Mouse (Mus musculus) forebrain, embryonic 10.5 days (tissue): ENCODE measurements at regions not wholly inside any gene's neighbourhood (a gene's known extent, or its start where the extent isn't known, plus 50 kb on each side); places are given as distances from the start of the nearest gene placed in this dataset.
A peak's percentile ranks its signal among the peaks of the same experiment; 100 is the strongest.

Experiments
- DNase-seq: peaks from one replicate; pipeline ENCODE4 v3.0.0-alpha.2; 2017; ENCODE audit warnings: low spot score; ENCODE audit errors: extremely low spot score
- H3K27ac ChIP-seq: fragments of 300-500 bp; sonication (generic); 2 replicates; pipeline ENCODE4 v1.5.1; 2016; ENCODE audit warnings: mild to moderate bottlenecking
- H3K27me3 ChIP-seq: fragments of 300-500 bp; sonication (generic); 2 replicates; pipeline ENCODE4 v1.6.1; 2016; ENCODE audit warnings: mild to moderate bottlenecking; ENCODE audit not compliant: poor library complexity, severe bottlenecking
- H3K36me3 ChIP-seq: fragments of 300-500 bp; sonication (generic); replicated peaks from 2 replicates; pipeline ENCODE4 v1.6.1; 2016; ENCODE audit warnings: mild to moderate bottlenecking, moderate library complexity
- H3K4me1 ChIP-seq: fragments of 300-500 bp; sonication (generic); 2 replicates; pipeline ENCODE4 v1.6.1; 2016
- H3K4me3 ChIP-seq: fragments of 300-500 bp; sonication (generic); 2 replicates; pipeline ENCODE4 v1.5.1; 2016; ENCODE audit warnings: mild to moderate bottlenecking, moderate library complexity
- H3K9me3 ChIP-seq: fragments of 300-500 bp; sonication (generic); 2 replicates; pipeline ENCODE4 v1.6.1; 2016; ENCODE audit warnings: mild to moderate bottlenecking, moderate library complexity
- WGBS: fragments of 180-500 bp; shearing (Covaris S2); methylation state at CpG from one replicate; pipeline ENCODE4 v1.1.7; 2016; 5-methylcytosine and 5-hydroxymethylcytosine counted together

DNA sequence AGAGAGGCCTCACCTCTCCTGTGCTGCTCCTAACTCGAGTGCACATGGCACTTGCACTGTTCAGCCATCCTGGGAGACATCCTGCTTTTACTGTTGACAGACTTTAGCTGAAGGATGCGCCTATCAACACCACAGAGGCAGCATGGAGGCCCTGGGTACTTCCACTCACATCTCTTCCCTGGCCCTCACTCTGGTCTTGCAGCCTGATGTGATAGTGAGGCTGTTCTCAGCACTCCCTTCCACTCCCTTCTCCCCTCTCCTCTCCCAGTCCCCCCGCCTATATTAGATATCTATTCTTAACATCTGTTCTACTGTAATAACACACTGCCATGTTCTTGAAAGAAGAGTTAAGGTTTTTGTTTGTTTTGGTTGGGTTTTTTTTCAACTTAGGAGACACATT, 50.2 kb upstream of the Bod1 start:
- 65% methylated on average over 3 of the region's 3 CpGs for WGBS
- H3K9me3 ChIP-seq = no peaks in the 10 kb centered on the region
- H3K4me1 ChIP-seq = 0 out of 2 replicates have a peak, but pooled peaks cover 5% of the 10 kb centered on the region
- H3K27me3 ChIP-seq = no peaks in the 10 kb centered on the region
- H3K4me3 ChIP-seq = no peak overlapping the region
- no peak for DNase-seq
- H3K36me3 ChIP-seq = no peaks in the 10 kb centered on the region
- no peak overlapping the region for H3K27ac ChIP-seq

DNA sequence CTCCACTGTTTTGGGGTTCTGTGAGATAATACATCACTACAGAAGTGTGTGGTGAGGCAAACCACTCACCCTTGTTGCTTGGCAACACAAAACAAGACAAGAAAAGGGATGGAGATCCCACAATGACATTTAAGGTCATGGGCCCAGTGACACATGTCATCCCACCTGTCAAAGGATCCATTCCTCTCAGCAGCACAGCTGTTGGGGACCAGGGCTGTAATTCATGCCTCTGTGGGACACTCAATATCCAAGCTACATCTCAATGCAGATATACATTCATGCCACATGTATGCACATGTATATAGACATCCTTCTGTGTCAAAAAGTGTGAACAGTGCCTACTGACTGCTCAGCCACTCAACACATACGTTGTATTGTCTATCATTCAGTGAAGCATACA, 52.8 kb upstream of the Bod1 start:
- H3K27ac ChIP-seq = no peak overlapping the region
- DNase-seq = no peak
- H3K4me3 ChIP-seq = no peak overlapping the region
- 0 out of 2 replicates have a peak, but pooled peaks cover 5% of the 10 kb centered on the region for H3K4me1 ChIP-seq
- no peaks in the 10 kb centered on the region for H3K27me3 ChIP-seq
- no peaks in the 10 kb centered on the region for H3K9me3 ChIP-seq
- no peaks in the 10 kb centered on the region for H3K36me3 ChIP-seq
- WGBS = 86% methylated on average over 1 of the region's 1 CpGs

- H3K4me3 ChIP-seq = no peak overlapping the region
- H3K27ac ChIP-seq = no peak overlapping the region
- no peaks in the 10 kb centered on the region for H3K36me3 ChIP-seq
- no peaks in the 10 kb centered on the region for H3K9me3 ChIP-seq
- H3K27me3 ChIP-seq = no peaks in the 10 kb centered on the region
- WGBS = 82% methylated on average over 15 of the region's 15 CpGs
- H3K4me1 ChIP-seq = peaks cover 17% of the 10 kb centered on the region
- no peak for DNase-seq
Measured at GRCm38 (mm10) chr11:31725936-31726647, 54.4 kb upstream of the Bod1 start.

GRCm38 (mm10) chr11:31727289-31727688, 55.6 kb upstream of the Bod1 start:
- Histone ChIP-seq H3K27ac (no peak overlapping the region), H3K4me3 (no peak overlapping the region)

GRCm38 (mm10) chr11:31729728-31730127, 58.0 kb upstream of the Bod1 start:
- Histone ChIP-seq H3K9me3 (no peaks in the 10 kb centered on the region), H3K4me3 (no peak overlapping the region), H3K36me3 (no peaks in the 10 kb centered on the region), H3K27me3 (no peaks in the 10 kb centered on the region), H3K4me1 (peaks cover 48% of the 10 kb centered on the region), H3K27ac (no peak overlapping the region; the same call in 1 of the 2 replicates)
- 86% methylated on average over 3 of the region's 3 CpGs for WGBS
- DNase-seq = no peak

More at GRCm38 (mm10) chr11:31727289-31727688, 55.6 kb upstream of the Bod1 start:
- no peak for DNase-seq
- Histone ChIP-seq H3K4me1 (peaks cover 24% of the 10 kb centered on the region), H3K27me3 (no peaks in the 10 kb centered on the region), H3K36me3 (no peaks in the 10 kb centered on the region), H3K9me3 (no peaks in the 10 kb centered on the region)
- WGBS = 85% methylated on average over 8 of the region's 8 CpGs

DNA sequence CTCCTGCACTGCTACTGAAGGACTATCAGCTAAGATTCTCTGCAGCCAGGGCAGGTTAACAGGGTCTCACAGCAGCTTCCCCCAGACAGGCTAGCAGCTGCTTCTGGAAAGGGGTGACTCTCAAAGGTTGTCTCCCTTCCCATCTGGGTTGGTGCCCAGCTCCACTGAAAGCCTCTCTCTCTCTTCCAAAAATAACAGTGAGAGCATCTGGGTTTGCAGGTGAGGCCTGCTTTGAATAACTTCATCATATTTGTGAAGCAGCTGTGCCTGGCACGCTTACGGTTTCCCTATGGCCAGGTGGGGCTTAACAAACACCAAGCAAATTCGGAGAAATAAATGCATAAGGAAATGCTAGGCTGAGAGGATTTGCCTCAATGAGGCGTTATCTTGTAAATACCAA, 58.5 kb upstream of the Bod1 start:
- H3K9me3 ChIP-seq = no peaks in the 10 kb centered on the region
- H3K36me3 ChIP-seq = no peaks in the 10 kb centered on the region
- H3K4me1 ChIP-seq = peaks cover 48% of the 10 kb centered on the region
- no peaks in the 10 kb centered on the region for H3K27me3 ChIP-seq
- no peak overlapping the region for H3K4me3 ChIP-seq
- DNase-seq = no peak
- H3K27ac ChIP-seq = no peak overlapping the region; the same call in 1 of the 2 replicates
- 79% methylated on average over 4 of the region's 4 CpGs for WGBS

DNA sequence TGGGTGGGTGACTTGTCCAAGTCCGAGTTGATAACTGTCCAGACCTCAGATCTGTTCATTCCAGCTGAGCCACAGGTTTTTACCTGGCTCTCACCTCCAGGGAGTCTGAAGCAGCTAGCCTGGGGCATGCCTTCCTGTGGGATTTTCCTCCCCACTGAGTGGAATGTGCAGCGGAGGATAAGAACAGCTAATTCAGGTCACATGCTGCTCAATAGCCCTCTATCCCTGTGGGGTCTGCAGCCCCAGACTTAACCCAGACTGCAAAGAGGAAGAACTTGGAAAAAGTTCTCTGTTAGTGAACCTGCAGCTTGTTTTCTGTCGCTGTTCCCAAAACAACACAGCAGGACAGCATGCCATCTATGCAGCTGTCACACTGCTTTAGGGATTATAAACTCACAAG, 59.0 kb upstream of the Bod1 start:
- 22% methylated on average over 3 of the region's 3 CpGs for WGBS
- H3K27ac ChIP-seq = 0 out of 2 replicates have a peak overlapping the region, but pooled peaks have one; percentile 22
- H3K4me3 ChIP-seq = no peak overlapping the region
- peaks cover 48% of the 10 kb centered on the region for H3K4me1 ChIP-seq
- no peak for DNase-seq
- H3K9me3 ChIP-seq = no peaks in the 10 kb centered on the region
- no peaks in the 10 kb centered on the region for H3K36me3 ChIP-seq
- no peaks in the 10 kb centered on the region for H3K27me3 ChIP-seq

DNA sequence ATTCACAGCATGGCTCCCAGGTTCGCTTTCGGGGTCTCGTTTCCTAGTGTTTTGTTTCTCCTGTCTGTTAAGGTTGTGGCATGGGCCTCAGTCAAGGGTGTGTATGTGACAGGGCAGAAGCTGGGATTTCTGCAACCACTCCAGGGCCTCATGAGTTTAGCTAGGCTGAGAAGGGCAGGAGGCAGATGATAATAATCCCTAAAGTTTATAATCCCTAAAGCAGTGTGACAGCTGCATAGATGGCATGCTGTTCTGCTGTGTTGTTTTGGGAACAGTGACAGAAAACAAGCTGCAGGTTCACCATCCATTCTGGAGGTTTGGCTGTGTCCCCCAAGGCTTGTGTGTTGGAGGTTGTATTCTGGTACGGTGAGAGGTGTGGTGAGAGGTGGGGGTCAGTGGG, 59.8 kb upstream of the Bod1 start:
- Histone ChIP-seq H3K36me3 (no peaks in the 10 kb centered on the region), H3K27ac (peak overlapping the region; percentile 35; the same call in 1 of the 2 replicates), H3K27me3 (no peaks in the 10 kb centered on the region), H3K9me3 (no peaks in the 10 kb centered on the region), H3K4me3 (no peak overlapping the region), H3K4me1 (peaks cover 44% of the 10 kb centered on the region)
- no peak for DNase-seq
- 60% methylated on average over 4 of the region's 4 CpGs for WGBS

- no peaks in the 10 kb centered on the region for H3K9me3 ChIP-seq
- H3K4me3 ChIP-seq = no peak overlapping the region
- H3K27me3 ChIP-seq = no peaks in the 10 kb centered on the region
- DNase-seq = no peak
- peaks cover 43% of the 10 kb centered on the region for H3K4me1 ChIP-seq
- no peak overlapping the region for H3K27ac ChIP-seq
- 68% methylated on average over 3 of the region's 3 CpGs for WGBS
- no peaks in the 10 kb centered on the region for H3K36me3 ChIP-seq
Measured at GRCm38 (mm10) chr11:31732342-31732741, 60.7 kb upstream of the Bod1 start.

GRCm38 (mm10) chr11:31732958-31733357, 61.3 kb upstream of the Bod1 start:
- peaks cover 43% of the 10 kb centered on the region for H3K4me1 ChIP-seq
- no peak overlapping the region; the same call in 1 of the 2 replicates for H3K27ac ChIP-seq
- H3K4me3 ChIP-seq = no peak overlapping the region
- whole genome bisulfite sequencing = 78% methylated on average over 1 of the region's 1 CpGs
- no peaks in the 10 kb centered on the region for H3K9me3 ChIP-seq
- no peaks in the 10 kb centered on the region for H3K36me3 ChIP-seq
- H3K27me3 ChIP-seq = no peaks in the 10 kb centered on the region
- no peak for DNase-seq

DNA sequence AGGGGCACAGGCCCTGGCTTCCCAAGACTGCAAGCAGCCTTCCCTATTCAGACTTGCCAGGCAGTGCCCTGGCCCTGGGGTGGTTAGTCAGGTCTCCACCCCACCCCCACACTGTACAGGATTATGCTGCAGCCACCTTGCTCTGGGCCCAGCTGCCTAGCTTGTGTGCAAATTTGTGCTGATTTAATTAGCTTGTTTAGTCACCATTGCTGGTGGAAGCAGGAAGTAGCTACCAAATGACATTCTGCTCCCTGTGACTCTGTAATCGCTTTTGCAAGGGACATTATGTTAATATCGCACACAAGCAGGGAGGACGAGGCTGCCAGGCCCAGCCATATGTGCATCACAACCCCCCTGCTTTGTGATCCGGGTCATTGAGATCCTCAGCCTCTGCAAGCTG, 62.4 kb upstream of the Bod1 start:
- H3K36me3 ChIP-seq = no peaks in the 10 kb centered on the region
- H3K27ac ChIP-seq = peak overlapping the region; percentile 67
- no peaks in the 10 kb centered on the region for H3K9me3 ChIP-seq
- no peak overlapping the region for H3K4me3 ChIP-seq
- WGBS = 59% methylated on average over 4 of the region's 4 CpGs
- no peak for DNase-seq
- peaks cover 43% of the 10 kb centered on the region for H3K4me1 ChIP-seq
- H3K27me3 ChIP-seq = no peaks in the 10 kb centered on the region

- H3K27me3 ChIP-seq = no peaks in the 10 kb centered on the region
- H3K9me3 ChIP-seq = no peaks in the 10 kb centered on the region
- H3K4me1 ChIP-seq = peaks cover 40% of the 10 kb centered on the region
- no peak for DNase-seq
- no peak overlapping the region for H3K4me3 ChIP-seq
- H3K36me3 ChIP-seq = no peaks in the 10 kb centered on the region
- no peak overlapping the region for H3K27ac ChIP-seq
- WGBS = 92% methylated on average over 6 of the region's 6 CpGs
Measured at GRCm38 (mm10) chr11:31735257-31735656, 63.6 kb upstream of the Bod1 start.

DNA sequence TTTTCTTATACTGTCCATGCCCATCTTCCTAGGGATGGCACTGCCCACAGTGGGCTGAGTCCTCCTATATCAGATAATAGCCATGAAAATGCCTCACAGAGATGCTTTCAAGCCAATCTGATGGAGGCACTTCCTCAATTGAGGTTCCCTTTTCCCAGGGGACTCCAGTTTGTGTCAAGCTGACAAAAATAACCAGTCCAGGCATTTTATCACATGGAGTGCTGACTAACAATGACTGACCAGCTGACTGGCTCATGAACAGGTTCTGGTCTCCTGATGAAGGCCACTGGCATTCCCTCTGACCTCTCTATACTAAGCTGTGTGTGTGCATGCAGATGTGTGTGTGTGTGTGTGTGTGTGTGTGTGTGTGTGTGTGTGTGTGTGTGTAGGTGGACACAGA, 64.4 kb upstream of the Bod1 start:
- Histone ChIP-seq H3K27me3 (no peaks in the 10 kb centered on the region), H3K4me1 (peaks cover 31% of the 10 kb centered on the region), H3K27ac (no peak overlapping the region), H3K4me3 (no peak overlapping the region), H3K36me3 (no peaks in the 10 kb centered on the region), H3K9me3 (no peaks in the 10 kb centered on the region)
- DNase-seq = no peak
